Mouse (Mus musculus) lung, postnatal 14 days (tissue): ENCODE measurements around the gene Lin7a.

Source experiments
- DNase-seq: peaks from one replicate; pipeline ENCODE4 v3.0.0; 2021

Lin7a gene

DNA sequence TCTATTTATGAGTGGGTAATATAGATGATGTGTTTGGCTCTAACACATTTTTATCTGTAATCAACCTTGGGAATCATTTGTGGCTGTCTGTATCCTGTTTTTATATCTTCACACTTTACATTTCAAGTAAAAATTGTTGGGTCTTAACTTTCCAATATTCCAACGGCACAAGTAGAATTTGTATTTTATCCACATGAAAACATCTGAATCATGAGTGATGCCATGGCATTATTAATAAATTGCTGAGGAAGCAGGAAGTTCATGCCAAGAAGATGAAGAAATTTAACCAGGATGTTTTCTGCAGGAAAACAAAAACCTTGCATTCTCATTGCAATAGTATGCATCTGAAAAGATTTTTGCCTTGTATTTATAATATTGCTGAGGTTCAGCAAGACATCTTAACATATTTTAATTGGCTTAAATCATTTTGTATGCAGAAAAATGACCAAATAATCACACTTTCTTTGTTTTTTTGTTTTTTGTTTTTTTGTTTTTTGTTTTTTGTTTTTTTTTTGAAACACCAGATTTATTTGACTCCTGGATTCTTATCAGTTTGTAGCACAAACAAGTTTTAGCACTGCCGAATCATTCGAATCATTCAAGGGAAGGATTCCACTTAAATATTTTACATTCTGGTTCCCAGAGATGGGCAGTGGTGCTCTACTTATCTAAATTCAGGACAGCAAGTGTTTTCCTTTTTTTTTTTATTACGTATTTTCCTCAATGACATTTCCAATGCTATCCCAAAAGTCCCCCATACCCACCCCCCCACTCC is 18.1 kb upstream of the Lin7a start:
- DNase-seq = no peak

DNA sequence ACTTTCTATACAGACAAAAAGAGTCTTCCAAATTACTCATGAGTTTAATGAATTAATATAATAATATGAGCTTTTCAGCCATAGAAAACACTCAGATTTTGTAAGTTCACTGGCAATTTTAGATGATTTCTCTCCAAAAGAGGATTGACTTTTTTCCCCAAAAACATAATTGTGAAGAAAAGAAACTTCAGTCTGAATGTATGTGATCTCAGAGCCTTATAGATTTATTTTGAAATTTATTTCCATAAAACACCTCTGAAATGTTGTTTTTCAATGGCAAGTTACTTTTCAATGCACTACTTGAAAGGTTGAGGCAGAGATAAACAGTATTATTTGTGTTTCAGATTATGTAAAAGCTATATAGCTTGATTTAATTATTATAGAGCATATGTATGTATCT is 16.8 kb upstream of the Lin7a start:
- DNase-seq = no peak

DNA sequence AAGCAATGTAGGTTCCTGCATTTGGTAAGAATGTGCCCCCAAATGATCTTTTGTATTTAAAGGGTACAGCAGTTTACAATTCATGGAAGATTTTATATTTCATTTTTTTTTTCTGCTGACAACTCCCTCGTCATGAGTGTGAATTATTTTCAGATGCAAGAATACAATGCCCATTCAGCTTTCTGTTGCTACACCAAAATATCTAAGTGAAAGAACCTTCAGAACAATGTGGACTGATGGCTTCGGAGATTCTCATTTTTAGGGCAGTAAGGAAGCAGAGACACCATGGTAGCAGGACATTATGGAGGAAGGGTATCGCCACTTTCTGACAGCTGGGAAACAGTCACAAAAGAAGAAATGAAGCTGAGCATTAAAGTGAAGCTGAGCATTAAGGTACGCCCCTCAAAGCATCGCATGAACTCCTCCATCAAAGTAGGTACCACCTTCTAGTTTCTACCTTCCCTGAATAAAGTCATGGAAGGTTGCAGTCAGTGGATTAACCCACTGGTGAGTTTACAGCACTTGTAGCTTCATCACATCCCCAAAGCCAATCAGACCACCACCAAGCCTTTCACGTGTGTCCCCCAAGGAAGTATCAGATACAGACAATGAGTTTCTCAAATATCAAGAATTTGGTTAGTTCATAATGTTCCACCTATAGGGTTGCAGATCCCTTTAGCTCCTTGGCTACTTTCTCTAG is 16.0 kb upstream of the Lin7a start:
- DNase-seq = no peak

DNA sequence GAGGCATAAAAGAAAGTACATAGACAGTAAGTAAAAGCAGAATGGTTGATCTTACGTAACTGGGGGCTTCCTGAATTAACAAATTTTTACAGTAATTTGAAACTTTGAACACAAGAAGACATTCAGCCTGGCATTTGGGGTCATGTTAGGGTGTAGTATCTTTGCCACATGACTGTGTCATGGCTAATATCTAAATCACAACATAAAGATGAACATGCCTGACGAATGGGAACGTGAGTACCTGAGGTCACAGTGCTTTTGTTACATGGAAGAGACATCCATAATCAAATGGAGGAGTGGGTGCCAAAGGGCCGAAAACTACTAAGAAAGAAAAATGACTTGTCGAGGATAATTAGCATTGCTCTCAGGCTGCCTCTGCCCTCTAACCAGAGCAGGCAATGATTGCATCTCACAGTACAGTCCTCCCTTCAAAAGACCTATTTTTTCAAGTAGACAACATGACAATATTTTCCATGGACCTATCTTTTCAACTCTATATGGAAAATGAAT is 15.0 kb upstream of the Lin7a start:
- no peak for DNase-seq

DNA sequence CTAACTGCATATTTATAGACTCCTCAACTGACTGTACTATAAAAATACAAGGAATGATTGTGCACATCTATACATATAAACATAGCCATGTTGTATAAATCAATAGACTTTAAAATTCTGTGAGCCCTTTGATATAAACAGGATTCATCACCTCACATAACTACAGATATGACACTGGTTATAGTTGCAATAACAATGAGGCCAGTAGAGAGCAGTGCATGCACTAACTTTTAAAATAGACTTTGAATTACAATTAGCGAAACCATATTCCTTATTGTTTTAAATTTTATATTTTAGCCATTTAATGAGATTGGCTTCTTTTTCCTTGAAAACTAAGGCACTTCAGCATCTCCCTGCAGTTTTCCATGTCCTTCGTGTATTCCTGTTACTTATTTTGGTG is 11.1 kb upstream of the Lin7a start:
- no peak for DNase-seq

DNA sequence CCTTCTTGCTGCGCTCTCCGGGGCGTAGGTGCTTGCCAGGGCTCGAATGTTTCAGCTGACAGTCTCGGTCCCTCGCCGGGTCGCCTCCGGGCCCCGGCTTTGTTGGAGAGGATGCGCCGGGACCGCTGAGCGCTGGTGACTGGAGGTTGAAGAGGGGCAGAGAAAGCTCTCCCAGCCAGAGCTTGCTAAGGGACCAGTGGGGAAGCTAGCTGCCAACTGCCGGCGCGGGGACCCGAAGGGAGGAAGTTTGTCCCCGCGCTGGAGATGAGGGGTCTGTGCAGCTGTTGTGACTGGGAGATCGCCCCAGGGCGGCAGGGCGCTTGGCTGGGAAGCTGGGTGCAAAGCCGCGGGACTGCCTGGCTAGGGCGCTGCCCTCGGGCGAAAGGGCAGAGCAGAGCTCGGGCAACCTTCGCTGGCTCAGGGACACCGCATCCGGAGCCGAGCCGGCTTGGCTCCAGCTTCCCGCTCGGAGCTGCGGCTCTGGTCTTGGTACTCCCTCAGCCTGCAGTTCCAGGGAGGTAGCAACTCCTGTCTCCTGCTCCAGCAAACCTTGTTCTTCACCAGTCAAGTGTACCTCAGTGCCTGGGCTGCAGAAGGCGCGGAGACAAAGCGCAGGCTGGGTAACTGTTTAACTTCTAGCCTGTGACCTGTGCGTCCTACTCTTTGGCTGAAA is 781 bp downstream of the Lin7a start:
- DNase-seq = peak; percentile 12

DNA sequence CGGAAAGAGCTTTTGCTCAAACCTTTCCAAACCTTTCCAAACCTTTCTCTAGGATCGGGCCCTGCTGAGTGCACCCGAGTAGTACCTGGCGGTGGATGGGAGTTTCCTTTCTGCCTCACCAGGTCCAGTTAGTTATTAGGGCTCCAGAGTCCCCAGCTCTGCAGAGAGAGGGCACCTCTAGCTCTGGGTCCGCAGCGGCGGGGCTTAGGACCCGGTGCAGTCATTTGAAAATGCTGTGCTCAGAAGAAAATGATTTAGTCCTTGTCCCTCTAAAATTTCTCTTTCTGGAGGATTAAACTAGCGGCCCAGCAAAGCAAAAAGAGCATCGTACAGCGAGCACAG is 1.3 kb downstream of the Lin7a start:
- DNase-seq = no peak

DNA sequence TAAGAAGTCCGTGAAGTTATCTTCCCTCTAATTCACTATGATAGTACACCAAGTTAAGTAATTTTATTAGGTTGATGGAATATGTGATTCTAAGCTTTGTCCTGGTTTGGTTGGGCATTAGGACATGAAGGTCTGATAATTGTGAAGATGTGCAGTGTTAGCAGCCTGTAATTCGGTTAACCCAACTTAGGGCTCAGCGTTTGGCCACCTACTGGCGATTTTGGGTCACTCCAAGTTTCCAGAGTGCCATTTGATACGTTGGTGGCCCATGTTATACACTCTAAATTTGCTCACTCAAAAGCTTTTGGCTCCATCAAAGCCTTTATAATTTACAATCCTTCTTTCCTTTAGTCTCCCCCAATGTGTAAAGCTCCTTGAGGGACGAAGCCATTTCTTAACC is 2.4 kb downstream of the Lin7a start:
- DNase-seq = no peak

DNA sequence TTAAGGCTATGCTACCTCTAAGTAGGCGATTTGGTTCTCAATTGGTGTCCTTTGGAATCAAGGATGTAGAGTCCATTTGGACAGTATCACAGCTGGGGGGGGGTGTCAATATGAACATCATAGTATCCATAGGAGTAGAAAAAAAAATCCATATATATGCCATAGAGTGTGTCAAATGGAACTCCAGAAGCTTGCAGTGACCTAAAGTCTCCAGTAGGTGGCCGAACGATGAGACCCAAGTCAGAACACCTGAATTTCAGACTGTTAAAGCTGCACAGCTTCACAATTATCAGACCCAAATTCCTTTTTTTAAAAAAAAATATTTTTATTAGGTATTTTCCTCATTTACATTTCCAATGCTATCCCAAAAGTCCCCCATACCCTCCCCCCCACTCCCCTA is 3.3 kb downstream of the Lin7a start:
- peak; percentile 11 for DNase-seq

DNA sequence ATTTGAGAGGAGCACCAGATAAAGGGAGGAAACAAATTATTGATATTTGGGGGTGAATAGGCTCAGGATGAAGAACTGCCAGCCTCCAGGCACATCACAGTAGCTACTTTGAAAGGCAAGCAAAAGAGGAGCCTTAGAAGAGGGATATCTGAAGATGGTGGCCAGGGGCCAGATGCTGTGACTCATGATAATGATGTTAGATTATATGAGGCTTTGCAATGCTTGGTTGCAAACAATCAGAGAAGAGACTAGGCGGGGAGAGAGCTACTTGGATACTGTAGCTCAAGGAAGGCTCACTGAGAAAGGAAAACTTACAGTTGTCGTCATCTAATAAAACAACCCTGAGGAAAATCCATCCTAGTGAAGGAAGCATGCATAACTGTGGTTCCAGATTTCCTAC is 5.2 kb downstream of the Lin7a start:
- no peak for DNase-seq

DNA sequence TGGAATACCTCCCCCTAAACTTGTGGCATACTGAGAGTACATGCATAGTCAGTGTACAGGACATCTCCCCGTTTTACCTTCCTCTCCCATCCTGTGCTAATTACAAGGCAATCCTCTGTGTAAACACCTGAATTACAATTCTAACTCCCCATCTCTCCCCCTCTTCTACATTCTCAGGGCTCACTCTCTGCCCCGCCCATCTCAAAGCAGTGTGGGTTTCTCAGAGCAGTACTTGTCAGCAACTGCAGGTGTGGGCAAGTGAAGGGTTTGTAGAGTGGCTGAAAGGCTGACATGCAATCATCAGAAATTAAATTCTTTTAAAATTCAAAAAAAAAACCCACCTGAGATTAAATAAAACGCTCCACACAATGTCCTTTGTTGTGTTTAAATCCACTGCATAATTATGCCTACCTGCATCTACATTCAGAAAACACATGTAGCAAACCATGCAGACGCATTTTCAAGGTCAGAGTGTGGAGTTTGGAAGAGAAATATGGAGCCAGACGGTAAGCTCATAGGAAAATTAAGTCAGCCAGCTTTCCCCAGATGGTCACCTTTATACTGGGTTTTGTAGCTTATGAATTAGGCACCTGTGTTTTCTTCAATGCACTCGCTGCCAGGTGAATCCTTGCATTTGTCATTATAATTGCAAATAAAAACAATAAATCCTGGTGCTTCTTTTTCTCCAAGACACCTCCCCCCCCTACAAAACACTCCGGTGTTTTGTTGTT is 22.6 kb downstream of the Lin7a start:
- DNase-seq = no peak

DNA sequence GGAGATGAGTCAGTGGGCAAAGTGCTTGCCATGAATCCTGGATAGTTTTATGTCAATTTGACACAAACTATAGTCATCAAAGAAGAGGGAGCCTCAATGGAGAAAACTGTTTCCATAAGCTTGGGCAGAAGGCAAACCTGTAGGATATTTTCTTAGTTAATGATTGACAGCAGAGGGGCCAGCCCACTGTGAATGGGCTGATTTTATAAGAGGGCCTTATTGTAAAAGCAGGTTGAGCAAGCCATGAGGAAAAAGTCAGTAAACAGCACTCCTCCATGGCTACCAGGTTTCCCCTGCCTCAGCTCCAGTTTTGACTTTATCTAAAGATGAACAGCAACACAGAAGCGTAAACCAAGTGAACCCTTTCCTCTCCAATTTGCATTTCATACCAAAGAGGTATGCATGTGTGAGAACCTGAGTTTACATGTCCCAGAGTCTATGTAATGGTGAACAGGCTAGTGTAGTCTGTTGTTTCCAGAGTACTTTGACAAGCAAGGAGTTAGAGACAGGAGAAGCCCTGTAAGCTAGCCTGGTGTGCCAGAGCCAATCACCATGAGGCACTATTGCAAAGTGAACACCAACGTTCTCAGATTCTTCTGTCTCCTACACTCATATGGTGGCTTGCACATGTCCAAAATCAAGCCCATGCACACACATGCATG is 29.2 kb downstream of the Lin7a start:
- no peak for DNase-seq

DNA sequence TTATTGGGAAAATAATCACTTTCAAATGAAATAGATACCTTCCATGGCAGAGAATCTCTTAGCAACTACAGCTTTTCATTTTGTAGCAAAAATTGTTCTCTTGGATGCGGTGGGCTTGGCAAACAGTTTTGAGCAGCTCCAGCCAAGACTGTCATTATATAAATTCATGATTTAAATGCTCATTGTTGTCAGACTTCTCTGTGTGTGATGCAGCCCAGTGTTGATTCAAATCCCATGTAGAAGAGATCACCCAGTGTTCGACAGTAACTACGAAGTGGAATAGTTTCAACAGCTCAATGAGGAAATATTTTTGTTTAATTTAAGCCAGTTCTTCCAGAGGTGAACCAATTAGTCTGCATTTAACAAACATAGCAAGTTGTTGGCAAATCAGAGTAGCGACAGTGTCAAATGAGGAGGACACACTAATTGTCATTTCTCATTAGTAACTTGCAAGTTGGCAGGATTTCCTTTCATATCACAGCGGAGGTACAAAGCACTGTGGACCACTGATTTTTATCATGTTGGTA is 39.5 kb downstream of the Lin7a start:
- no peak for DNase-seq

DNA sequence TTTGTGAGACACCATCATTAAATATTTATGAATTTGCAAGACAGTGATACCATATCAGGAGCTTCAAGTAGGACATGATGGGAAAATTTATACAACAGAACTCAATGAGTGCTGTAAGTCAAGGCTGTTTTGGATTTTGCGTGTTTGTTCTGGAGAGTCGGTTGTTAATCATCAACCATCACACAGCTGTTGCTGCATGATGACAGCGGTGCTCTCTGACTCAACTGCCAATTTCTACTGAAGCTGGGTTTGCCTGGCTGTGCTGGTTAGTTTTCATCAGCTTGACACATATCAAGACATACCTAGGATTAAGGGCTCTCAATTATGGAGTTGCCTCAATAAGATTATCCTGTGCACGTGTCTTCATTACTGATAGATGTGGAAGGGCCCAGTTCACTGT is 41.1 kb downstream of the Lin7a start:
- DNase-seq = no peak

DNA sequence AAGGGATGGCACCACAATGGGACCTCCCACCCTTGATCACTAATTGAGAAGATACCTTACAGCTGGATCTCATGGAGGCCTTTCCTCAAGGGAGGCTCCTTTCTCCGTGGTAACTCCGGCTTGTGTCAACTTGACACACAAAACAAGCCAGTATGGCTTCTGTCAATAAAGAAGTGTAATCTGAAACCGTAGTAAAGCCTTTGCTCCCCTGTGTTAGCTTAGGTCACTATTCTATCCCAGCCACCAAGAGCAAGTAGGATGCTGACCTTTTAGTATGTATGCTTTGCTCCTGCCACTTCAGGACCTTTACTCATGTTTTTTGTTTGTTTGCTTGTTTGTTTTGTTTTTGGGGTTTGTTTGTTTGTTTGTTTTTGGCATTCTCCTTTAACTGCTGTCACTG is 41.9 kb downstream of the Lin7a start:
- DNase-seq = no peak

DNA sequence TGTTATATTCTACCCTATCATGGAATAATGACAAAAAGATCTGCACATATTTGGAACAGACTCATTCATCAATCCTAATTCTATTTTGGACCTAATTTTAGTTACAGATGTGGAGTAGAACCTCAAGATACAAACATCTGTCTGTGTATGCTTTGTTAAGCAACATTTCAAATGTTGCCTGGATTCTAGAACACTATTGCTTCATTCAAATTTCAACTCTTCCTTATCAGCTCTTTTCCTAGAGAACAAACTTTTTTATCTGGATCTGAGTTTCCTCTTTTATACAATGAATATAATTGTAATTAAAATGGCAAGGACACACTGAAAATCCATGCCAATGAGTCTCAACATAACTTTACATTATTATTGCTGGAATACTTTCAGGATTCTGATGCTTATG is 43.8 kb downstream of the Lin7a start:
- DNase-seq = no peak

DNA sequence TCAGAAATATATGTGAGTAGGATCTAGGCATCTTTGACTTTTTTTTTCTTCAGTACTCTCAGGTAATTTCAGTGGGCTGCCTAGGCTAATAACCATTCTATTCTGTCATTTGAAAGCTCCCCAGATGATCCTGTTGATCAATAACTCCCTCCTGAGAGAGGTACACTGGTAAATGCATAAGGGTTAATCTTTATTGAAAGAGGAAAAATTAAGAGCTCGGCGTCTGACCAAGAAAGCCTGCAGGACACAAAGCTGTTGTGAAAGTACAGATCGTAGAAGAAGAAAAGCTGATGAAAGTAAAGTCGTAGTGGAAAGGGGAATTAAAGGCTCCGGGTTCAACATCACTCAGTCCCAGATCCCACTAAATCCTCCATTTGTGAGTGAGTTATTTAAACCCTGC is 44.2 kb downstream of the Lin7a start:
- no peak for DNase-seq

DNA sequence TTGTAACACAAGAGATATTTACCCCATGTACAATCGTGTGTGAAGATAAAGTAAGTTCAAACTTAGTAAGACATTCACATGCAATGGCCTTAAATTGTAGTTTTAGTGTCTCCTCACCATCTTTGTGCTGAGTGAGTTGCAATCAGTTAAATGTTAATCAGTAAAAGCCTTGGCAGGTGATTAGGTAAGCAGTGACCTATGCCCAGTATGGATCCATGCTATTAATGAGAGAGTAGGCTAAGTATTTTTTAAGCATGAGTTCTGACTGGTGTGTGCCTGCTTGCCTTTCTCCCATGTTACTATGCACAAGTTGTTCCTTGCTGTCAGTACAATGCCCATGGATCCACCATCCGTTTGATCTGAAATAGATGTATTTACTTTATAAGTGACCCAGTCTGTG is 44.6 kb downstream of the Lin7a start:
- DNase-seq = no peak

DNA sequence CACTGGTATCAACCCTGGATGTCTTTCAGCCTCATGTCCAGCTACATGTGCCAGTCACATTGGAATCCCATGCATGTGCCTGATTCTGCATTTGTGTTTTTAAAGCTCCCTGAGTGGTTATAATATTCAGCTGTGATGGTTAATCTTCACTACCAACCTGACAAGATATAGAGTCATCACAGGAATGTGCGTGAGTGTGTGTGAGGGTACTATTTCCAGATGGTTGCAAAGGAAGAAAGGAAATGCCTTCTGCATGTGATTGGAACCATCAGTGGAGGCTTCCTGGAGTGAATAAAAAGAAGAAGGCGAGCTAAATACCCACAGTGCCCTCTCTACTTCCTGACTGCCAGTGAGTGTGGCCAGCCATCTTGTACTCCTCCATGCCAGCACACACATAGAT is 48.2 kb downstream of the Lin7a start:
- DNase-seq = no peak

DNA sequence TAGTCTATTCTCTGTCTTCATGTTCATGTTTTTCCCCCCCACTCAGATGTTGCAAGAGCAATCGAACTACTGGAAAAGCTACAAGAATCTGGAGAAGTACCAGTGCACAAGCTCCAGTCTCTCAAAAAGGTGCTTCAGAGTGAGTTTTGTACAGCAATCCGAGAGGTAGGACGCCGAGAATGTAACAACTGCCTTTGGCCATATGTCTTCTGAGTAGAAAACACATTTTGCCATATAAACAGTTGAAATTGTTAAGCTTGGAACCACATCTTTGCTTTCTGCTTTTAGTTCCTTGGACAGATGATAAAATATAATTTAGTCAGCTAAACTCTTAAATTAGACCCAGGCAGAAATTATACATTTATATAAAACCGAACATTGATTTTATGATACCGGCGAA is 52.4 kb downstream of the Lin7a start:
- DNase-seq = no peak

DNA sequence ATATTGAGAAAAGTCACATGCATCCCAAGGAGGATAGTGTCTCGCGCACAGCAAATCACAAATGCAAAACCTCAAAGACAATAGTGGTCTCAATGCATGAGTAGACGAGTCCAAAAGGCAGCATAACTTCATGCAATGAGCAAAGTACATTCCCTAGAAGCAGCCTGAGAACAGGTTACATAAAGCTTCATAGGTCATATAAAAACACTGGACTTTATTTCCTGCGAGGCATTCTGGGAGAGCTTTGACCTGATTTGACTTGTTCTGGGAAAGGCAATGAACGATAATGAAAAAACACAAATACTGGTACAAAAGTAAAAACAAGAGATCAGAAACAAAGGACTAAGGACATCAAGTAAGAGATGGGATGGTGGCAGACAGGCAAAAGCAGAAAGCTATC is 54.1 kb downstream of the Lin7a start:
- DNase-seq = no peak

DNA sequence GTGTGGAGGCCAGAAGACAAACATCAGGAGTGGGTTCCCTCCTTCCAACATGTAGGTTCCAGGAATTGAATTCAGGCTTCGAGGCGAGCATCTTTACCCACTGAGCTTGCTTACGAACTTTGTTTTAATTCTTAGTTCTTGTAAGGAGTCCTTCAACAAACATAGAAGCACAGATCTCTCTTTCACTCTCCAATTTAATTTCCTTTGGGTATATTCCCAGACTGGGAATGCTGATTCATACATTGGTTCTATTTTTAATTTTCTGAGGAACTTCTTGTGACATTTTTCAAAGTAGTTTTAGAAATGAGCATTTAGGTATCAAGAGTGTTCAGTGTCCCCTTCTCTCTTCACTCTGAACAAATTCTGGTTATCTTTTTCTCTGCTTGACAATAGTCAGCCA is 68.0 kb downstream of the Lin7a start:
- no peak for DNase-seq

DNA sequence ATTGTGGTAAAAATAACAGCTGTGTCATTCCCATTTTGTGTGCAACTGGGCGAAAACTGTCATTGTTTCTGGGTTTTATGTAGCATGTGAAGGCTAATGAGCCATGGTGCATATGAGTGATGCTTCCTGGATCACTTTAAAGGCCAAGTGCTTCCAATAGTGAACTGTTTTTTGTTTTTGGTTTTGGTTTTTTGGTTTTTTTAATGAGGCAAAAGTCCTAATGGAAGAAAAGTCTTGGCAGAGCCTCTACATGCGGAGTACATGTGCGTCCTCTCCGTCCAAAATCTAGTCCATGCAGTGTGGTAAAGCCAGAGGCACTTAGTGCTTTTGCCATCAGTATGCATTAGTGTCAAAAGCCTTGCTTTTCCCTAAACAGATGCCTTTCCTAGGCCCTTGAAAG is 69.7 kb downstream of the Lin7a start:
- no peak for DNase-seq
